Mouse (Mus musculus) cerebellum, adult 11 months (tissue): ENCODE measurements around the gene Commd7.
"Not testable (repeated sequence)": the region's sequence is repeated elsewhere in the genome, so short reads cannot be mapped to it uniquely, and the experiment has no call there.

Experiments
- DNase-seq: peaks from one replicate; pipeline ENCODE4 v3.0.0; 2022

The Commd7 gene

DNA sequence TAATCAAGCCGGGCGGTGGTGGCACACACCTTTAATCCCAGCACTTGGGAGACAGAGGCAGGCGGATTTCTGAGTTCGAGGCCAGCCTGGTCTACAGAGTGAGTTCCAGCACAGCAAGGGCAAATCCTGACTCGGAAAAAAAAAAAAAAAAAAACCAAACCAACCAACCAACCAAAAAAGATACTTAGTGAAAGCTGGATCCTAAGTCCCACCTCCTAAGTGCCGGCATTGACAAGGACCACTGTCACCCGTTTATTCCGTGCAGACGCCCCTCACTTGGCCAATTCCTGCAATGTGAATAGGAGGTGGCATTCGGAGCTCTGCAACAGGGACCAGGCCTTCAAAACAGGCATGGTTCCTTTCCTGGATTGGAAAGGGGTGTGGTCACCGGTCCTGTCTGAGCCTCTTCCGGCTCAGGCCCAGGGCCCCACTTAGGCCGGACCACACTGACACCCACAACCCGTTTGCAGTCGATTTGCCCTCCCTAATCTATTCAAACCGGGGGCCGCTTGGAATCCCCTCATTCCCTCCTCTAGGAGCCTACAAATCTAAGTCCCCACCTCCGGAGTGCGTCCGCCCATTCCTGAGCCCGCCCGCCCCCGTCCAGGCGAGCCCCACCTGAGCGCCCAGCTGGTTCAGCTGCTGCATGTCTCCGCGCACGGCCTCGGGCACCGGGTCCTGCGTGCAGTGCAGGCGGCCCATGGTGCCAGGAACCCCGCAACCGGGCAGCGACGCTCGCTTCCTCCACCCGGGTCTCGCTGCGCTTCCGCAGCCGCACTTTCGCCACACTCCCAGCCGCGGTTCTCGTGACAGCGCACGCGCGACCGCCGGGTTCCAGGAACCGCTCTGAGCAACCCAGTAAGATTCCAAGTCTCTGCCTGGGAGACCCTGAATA, at the start of gene Commd7:
Gene Commd7 (minus strand): TSS at position 806 of the 895 bp plus-strand sequence.
- peak; percentile 84 for DNase-seq

DNA sequence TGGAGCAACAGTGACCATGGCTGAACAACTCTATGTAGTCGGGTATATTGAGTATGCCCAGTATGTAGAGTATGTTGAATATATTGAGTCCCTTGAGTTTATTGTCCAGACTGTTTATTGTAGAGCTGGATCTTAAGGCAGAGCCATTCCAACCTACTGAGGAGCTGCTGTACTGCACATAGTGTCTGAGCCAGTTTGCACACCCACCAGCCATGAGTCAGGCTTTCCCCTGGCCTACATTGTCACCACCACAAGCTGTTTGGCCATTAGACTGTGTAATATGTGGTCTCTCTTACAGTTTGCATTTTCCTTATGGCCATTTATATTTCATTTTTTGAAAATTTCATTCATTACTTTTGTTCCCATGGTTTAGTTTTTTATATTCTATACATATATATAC, 47.4 kb upstream of the Commd7 start:
- DNase-seq: no peak

- no peak for DNase-seq
These were observed 45.0 kb upstream of the Commd7 start for GRCm38 (mm10) chr2:153677550-153677949.

DNA sequence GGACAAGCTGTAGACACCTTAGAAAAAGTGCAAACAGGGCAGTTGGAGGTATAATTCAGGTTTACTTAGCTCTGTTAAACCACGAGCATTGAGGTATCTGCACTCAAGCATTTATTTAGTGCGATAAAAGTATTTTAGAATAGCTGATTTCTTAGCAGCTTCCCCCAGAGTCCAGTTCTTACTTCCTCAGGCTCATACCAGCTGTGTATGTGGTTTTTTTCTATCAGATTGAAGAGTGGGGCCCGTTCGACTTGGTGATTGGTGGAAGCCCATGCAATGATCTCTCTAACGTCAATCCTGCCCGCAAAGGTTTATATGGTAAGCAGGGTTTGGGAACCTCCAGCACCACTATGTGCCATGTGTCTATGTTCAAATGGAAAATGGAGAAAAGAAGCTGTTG, 44.4 kb upstream of the Commd7 start:
- DNase-seq: no peak

DNA sequence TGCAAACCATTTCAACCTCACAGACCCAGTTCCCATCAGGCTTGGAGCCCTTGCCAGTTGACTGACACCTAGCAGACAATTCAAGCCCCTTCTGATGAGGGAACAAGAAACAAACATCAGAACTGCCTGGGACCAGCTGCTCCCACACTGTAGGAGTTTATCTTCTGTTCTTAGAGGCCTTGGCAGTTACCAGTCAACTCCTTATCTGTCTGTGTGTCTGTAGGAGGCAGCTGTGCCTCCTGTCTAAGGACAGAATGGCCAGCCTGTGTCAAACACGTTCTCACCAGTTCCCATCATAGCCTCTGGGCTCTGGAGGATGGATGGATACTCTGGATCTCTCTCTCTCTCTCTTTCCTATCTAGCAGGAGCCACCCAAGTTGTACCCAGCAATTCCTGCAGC, 42.8 kb upstream of the Commd7 start:
- not testable (repeated sequence) for DNase-seq

DNA sequence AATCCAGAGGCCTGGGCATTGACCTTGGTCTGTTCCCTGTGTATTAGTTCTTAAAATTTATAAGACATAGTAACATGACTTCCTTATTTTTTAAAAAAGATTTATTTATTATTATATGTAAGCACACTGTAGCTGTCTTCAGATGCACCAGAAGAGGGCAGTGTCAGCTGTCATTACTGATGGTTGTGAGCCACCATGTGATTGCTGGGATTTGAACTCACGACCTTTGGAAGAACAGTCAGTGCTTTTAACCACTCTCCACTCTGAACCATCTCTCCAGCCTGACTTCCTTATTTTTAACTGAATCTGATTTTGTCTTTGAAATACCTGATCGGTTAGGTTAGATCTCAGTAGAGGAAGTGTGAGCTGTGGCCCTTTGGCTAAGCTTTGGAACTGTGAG, 40.0 kb upstream of the Commd7 start:
- DNase-seq: no peak

- no peak for DNase-seq
These were observed 37.5 kb upstream of the Commd7 start for GRCm38 (mm10) chr2:153670111-153670510.

DNA sequence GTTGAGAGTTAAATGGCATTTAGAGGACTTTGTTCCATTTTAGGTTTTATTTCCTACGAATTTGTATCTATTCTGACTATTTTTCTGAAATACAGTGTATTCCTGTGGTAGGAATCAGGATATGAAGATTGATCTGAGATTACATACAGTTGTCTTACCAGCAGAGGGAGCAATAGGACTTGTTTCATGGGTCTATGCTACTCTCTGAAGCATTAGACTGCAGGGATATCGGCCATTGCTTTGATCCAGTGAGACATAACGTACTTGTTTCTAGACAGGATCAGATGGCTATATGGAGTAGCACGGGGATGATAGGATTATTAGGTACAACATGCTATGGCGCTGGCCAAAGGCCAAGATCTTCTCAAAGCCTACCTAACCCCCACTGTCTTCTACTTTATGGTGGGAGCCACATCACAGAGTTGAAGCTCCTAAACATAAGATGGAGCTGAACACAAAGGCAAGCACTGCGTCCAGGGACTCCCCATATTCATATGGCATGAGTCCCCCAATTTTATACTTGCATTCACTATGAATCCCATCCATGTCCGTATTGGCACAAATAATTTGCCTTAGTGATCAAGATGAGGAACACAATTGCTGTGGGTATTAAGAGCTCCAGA, 36.3 kb upstream of the Commd7 start:
- no peak for DNase-seq

GRCm38 (mm10) chr2:153665401-153665800, 32.8 kb upstream of the Commd7 start:
- no peak for DNase-seq

GRCm38 (mm10) chr2:153660616-153661015, 28.0 kb upstream of the Commd7 start:
- no peak for DNase-seq

- DNase-seq: not testable (repeated sequence)
These were observed 25.1 kb upstream of the Commd7 start for GRCm38 (mm10) chr2:153657659-153658058.

- DNase-seq: no peak
These were observed 19.1 kb upstream of the Commd7 start for GRCm38 (mm10) chr2:153651681-153652080.

DNA sequence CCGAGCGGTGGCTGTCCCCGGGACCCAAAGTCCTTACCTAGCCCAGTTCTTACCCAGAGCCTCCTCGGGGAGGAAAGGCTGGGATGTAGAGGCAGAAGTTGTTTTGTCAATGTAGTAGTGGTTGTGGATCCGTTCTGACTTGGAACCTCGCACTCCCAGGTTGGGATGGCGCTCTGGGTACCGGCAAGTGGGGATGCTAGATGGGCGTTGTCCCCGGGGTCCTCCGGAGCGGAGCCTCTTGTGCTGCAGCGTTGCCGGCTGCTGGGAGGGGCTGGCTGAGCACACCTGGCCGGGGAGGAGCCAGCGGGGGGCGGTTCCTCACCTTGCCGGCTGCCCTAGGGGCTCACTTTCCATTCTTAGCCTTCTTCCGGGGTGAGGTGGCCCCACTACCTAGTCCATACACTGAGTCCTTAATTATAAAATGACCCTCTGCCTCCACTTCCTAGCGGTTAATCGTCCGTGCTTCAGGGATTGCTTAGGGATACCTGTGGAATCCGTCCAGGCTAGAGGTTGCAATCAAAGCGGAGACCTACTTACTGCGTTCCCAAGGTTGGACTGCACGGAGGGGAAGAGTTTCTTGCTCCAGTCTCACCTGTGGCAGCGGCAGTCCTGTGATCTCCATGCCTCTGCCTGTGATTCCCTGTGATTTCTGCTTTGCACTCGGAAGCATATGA, 17.6 kb upstream of the Commd7 start:
- no peak for DNase-seq

GRCm38 (mm10) chr2:153649298-153650013, 16.9 kb upstream of the Commd7 start, which contains the start of gene Dnmt3b:
Gene Dnmt3b, plus strand, starts transcription at chr2:153649450.
- DNase-seq: peak; percentile 50

DNA sequence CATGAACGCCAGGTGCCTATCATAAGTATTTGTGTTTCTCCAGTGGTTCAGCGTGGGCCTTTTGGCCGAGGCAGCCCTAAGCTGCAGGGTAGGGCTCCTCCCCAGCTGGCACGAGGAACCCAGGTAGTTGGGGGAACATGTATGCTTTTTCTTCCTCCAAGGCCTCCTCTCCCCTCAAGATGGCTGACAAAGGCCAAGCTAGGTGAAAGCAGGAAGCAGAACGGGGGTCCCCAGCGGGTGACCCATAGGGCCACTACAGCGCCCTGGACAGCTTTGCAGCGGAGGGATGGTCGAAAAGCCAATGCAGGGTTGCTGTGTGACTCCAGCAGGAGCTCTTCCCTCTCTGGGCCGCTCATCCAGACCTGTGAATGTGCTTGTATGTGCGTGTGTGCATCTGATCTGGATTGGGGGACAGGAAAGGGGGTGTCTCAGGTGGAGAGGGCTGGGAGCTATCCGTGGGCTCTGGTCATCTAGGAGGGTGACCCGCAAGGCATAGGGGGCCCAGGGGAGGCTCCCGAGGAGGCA, 16.3 kb upstream of the Commd7 start:
- no peak for DNase-seq

DNA sequence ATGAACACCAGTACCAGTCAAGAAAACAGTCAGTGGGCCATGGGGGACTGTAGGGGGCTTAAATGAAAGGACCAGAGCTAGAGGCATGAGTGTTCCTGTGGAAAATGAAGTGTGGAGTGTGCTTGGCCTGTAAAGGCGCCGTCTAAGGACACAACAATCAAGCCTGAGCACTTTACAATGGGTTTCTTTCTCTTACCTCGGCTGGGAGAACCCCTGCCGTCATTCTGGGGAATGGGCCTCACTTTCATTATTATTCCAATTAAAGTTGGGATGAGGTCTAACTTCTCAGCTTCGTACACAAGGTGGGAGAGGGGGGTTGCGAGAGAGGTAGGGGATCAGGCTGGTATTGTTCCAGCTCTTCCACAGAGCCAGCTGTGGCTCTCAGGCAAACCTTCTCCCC, 10.4 kb upstream of the Commd7 start:
- no peak for DNase-seq

GRCm38 (mm10) chr2:153642496-153642895, 9.9 kb upstream of the Commd7 start:
- DNase-seq: no peak

- no peak for DNase-seq
These were observed 6.5 kb upstream of the Commd7 start for GRCm38 (mm10) chr2:153638977-153639680.

- no peak for DNase-seq
These were observed 678 bp upstream of the Commd7 start for GRCm38 (mm10) chr2:153633259-153633658.

- DNase-seq: no peak
These were observed 268 bp upstream of the Commd7 start for GRCm38 (mm10) chr2:153632871-153633226.

GRCm38 (mm10) chr2:153630950-153631349, 1.6 kb downstream of the Commd7 start:
- DNase-seq: no peak

DNA sequence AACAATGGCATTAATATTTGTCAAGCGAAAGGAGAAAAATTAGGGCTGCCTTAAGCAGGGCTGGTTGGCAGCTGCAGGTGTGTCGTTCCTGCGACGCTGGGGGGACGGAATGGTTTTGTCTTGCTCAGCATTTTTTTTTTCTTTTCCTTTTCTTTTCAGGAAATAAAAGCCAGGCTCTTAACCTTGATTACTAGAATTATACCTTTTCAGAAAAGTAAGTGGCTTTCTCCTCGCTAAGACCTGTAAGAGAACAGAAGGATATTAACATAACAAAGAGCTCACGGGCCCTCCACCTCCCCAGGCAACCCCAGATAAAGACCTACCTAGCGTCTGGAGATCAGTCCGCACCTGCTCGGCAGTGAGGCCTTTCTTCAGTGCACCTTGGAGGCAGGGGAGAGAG, 10.1 kb downstream of the Commd7 start:
- DNase-seq: no peak
